Mouse (Mus musculus) lung, embryonic 15.5 days (tissue): Measurements from ENCODE around the gene Gm14418. TPM values are rescaled to one million over a fixed set of nuclear protein-coding genes. Genes with fewer than 3 reads are reported as not detected.
"Not testable (repeated sequence)": the region's sequence is repeated elsewhere in the genome, so short reads cannot be mapped to it uniquely, and the experiment has no call there.

Experiments used
- ATAC-seq: fragments of 200-750 bp; cut with Nextera tagmentation; 2 replicates; pipeline ENCODE4 v1.8.0; 2017; ENCODE audit warnings: moderate number of reproducible peaks, borderline replicate concordance; ENCODE audit not compliant: low FRiP score, low TSS enrichment; ENCODE audit errors: extremely low read depth
- H3K27ac ChIP-seq: fragments of 300-500 bp; sonication (generic); 2 replicates; pipeline ENCODE4 v1.5.1; 2015; ENCODE audit warnings: moderate library complexity, mild to moderate bottlenecking, inconsistent platforms
- H3K27me3 ChIP-seq: fragments of 300-500 bp; sonication (generic); 2 replicates; pipeline ENCODE4 v1.6.1; 2015; ENCODE audit warnings: inconsistent platforms
- H3K36me3 ChIP-seq: fragments of 300-500 bp; sonication (generic); 2 replicates; pipeline ENCODE4 v1.6.1; 2015; ENCODE audit warnings: inconsistent platforms
- H3K4me1 ChIP-seq: fragments of 300-500 bp; sonication (generic); 2 replicates; pipeline ENCODE4 v1.6.1; 2015; ENCODE audit warnings: inconsistent platforms
- H3K4me2 ChIP-seq: fragments of 300-500 bp; sonication (generic); 2 replicates; pipeline ENCODE4 v1.6.1; 2015; ENCODE audit warnings: inconsistent platforms, mild to moderate bottlenecking, moderate library complexity
- H3K4me3 ChIP-seq: fragments of 300-500 bp; sonication (generic); 2 replicates; pipeline ENCODE4 v1.5.1; 2015; ENCODE audit warnings: mild to moderate bottlenecking, inconsistent platforms
- H3K9ac ChIP-seq: fragments of 300-500 bp; sonication (generic); 2 replicates; pipeline ENCODE4 v1.6.1; 2015; ENCODE audit warnings: inconsistent platforms
- H3K9me3 ChIP-seq: fragments of 300-500 bp; sonication (generic); 2 replicates; pipeline ENCODE4 v1.6.1; 2016; ENCODE audit warnings: inconsistent platforms
- WGBS: fragments of 180-500 bp; shearing (Covaris S2); methylation state at CpG from one replicate; pipeline ENCODE4 v1.1.7; 2015; 5-methylcytosine and 5-hydroxymethylcytosine counted together
- polyA plus RNA-seq: library from polyadenylated mRNA; unstranded; fragments of >200 nt; fragmentation: Nextera tagmentation; extraction: Ambion mirVana; gene quantifications from 2 replicates; pipeline ENCODE4 v1.2.1, GENCODE M21; 2015

Gm14418 gene
- polyA plus RNA-seq, result 12.3 and 14.0 TPM in 2 replicates

DNA sequence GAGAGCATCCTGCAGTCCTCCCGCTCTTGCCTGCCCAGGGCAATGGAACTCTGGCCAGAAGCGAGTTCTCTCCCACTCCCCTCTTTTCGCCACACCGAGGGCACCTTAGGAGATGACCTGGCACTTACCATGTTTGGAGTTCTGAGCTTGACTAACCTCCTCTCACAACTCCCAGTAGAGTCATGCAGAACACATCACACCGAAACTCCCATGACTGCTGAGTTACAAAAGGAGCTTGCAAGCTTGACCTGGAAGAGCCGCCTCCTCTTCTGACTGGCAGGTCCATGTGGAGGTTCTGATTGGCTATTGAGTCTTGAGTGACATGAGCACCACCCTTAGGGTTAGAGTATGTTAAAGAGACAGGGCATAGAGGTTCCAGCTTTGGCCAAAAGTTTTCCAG is at the start of gene Gm14418:
TSS of gene Gm14418 (minus strand) at position 225 of the 400 bp plus-strand sequence.
- WGBS, result 25% methylated on average over 6 of the region's 6 CpGs

More for the DNA sequence above, at the start of gene Gm14418:
- not testable (repeated sequence) for H3K27me3 ChIP-seq, H3K9ac ChIP-seq, ATAC-seq, H3K9me3 ChIP-seq, H3K27ac ChIP-seq, H3K36me3 ChIP-seq, H3K4me1 ChIP-seq
- Histone ChIP-seq H3K4me3 (peak within 1 kb of the TSS; percentile 39), H3K4me2 (0 out of 2 replicates have a peak within 1 kb of the TSS, but pooled peaks have one; percentile 29)

Other genes with a start within 250 kb of the Gm14418 start
- gene Gm14410, start 191.9 kb downstream of the Gm14418 start, polyA plus RNA-seq, result 18.2 and 28.1 TPM in 2 replicates
- not detected in 2 replicates for gene Gm14409, start 131.3 kb downstream of the Gm14418 start, polyA plus RNA-seq
- gene Gm14412, start 74.0 kb downstream of the Gm14418 start, polyA plus RNA-seq, result 0.25 and 0.30 TPM in 2 replicates
- 16.2 and 20.0 TPM in 2 replicates for gene Zfp970, start 66.4 kb upstream of the Gm14418 start, polyA plus RNA-seq
- 9.7 and 10.0 TPM in 2 replicates for gene Gm14403, start 99.9 kb upstream of the Gm14418 start, polyA plus RNA-seq
- gene Gm14406, start 179.9 kb upstream of the Gm14418 start, polyA plus RNA-seq, result not detected in 2 replicates